Mouse (Mus musculus): ENCODE data around the gene Rps7. TPM values are rescaled to one million over a fixed set of nuclear protein-coding genes. Genes with fewer than 3 reads are reported as not detected.

The Rps7 gene
- polyA plus RNA-seq (2015; fragmentation: Nextera tagmentation; extraction: Ambion mirVana): 949 and 1,081 TPM in 2 replicates

GRCm38 (mm10) chr12:28635535-28636476 is at the start of gene Rps7:
Rps7 (minus strand) TSS chr12:28635953.
- Histone ChIP-seq H3K27ac (peak within 1 kb of the TSS; percentile 86), H3K27me3 (ENCODE audit: insufficient read depth, low read length) (no peaks in the 10 kb centered on the region), H3K4me2 (ENCODE audit: low read length) (peak within 1 kb of the TSS; percentile 76), H3K9me3 (replicated peaks; ENCODE audit: low read length) (no peaks in the 10 kb centered on the region), H3K4me1 (replicated peaks; ENCODE audit: insufficient read depth, low read length) (peaks cover 5% of the 10 kb centered on the region; the same call in 1 of the 2 replicates), H3K9ac (ENCODE audit: low read depth, low read length) (peak within 1 kb of the TSS; percentile 98), H3K4me3 (replicated peaks; ENCODE audit: low read depth, low read length) (peak within 1 kb of the TSS; percentile 94), H3K36me3 (ENCODE audit: insufficient read depth, low read length) (peaks cover 21% of the 10 kb centered on the region)
- no peak for TF ChIP-seq CTCF (IDR thresholded peaks at IDR 0.05; ENCODE audit: low read depth)
- ATAC-seq (replicated peaks; ENCODE audit: low FRiP score, low read depth) (peak; percentile 97), DNase-seq (ENCODE audit: low spot score) (peak; percentile 97)
- 5% methylated on average over 69 of the region's 69 CpGs for WGBS

- WGBS: 86% methylated on average over 1 of the region's 1 CpGs
These were observed 48.9 kb upstream of the Rps7 start for GRCm38 (mm10) chr12:28684674-28685073.

DNA sequence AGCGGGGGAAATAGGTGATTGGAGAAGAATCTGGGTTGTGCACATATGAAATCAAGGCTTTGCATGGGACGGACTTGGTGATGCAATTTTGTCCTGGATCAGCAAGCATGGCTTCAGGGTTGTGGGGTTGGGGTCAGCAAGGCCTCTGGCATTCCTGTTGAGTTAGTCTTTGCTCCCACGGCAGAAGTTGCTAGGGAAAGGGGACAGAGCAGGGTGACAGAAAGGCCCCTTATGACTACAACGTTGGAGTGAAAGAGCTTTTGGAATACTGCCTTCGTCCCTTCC is 40.1 kb upstream of the Rps7 start:
- DNase-seq (ENCODE audit: low spot score) (peak; percentile 30), ATAC-seq (replicated peaks; ENCODE audit: low FRiP score, low read depth) (no peak)
- WGBS: 57% methylated on average over 5 of the region's 5 CpGs
- no peaks in the 10 kb centered on the region for H3K9me3 ChIP-seq (replicated peaks; ENCODE audit: low read length)
- H3K27ac ChIP-seq: peak overlapping the region; percentile 93
- H3K4me3 ChIP-seq (replicated peaks; ENCODE audit: low read depth, low read length): peak overlapping the region; percentile 64
- no peak for TF ChIP-seq CTCF (IDR thresholded peaks at IDR 0.05; ENCODE audit: low read depth)
- H3K27me3 ChIP-seq (ENCODE audit: insufficient read depth, low read length): no peaks in the 10 kb centered on the region
- peak overlapping the region; percentile 66 for H3K4me2 ChIP-seq (ENCODE audit: low read length)
- peaks cover 8% of the 10 kb centered on the region; the same call in 1 of the 2 replicates for H3K36me3 ChIP-seq (ENCODE audit: insufficient read depth, low read length)
- H3K9ac ChIP-seq (ENCODE audit: low read depth, low read length): peak overlapping the region; percentile 62; the same call in 1 of the 2 replicates
- H3K4me1 ChIP-seq (replicated peaks; ENCODE audit: insufficient read depth, low read length): peaks cover 8% of the 10 kb centered on the region

More at GRCm38 (mm10) chr12:28684674-28685073, 48.9 kb upstream of the Rps7 start:
- DNase-seq (ENCODE audit: low spot score) (no peak), ATAC-seq (replicated peaks; ENCODE audit: low FRiP score, low read depth) (no peak)
- H3K4me3 ChIP-seq (replicated peaks; ENCODE audit: low read depth, low read length): no peak overlapping the region
- peaks cover 3% of the 10 kb centered on the region; the same call in 1 of the 2 replicates for H3K36me3 ChIP-seq (ENCODE audit: insufficient read depth, low read length)
- no peaks in the 10 kb centered on the region for H3K9me3 ChIP-seq (replicated peaks; ENCODE audit: low read length)
- no peaks in the 10 kb centered on the region for H3K27me3 ChIP-seq (ENCODE audit: insufficient read depth, low read length)
- no peaks in the 10 kb centered on the region for H3K4me1 ChIP-seq (replicated peaks; ENCODE audit: insufficient read depth, low read length)
- no peak overlapping the region for H3K4me2 ChIP-seq (ENCODE audit: low read length)
- no peak for TF ChIP-seq CTCF (IDR thresholded peaks at IDR 0.05; ENCODE audit: low read depth)
- no peak overlapping the region for H3K9ac ChIP-seq (ENCODE audit: low read depth, low read length)
- H3K27ac ChIP-seq: no peak overlapping the region

DNA sequence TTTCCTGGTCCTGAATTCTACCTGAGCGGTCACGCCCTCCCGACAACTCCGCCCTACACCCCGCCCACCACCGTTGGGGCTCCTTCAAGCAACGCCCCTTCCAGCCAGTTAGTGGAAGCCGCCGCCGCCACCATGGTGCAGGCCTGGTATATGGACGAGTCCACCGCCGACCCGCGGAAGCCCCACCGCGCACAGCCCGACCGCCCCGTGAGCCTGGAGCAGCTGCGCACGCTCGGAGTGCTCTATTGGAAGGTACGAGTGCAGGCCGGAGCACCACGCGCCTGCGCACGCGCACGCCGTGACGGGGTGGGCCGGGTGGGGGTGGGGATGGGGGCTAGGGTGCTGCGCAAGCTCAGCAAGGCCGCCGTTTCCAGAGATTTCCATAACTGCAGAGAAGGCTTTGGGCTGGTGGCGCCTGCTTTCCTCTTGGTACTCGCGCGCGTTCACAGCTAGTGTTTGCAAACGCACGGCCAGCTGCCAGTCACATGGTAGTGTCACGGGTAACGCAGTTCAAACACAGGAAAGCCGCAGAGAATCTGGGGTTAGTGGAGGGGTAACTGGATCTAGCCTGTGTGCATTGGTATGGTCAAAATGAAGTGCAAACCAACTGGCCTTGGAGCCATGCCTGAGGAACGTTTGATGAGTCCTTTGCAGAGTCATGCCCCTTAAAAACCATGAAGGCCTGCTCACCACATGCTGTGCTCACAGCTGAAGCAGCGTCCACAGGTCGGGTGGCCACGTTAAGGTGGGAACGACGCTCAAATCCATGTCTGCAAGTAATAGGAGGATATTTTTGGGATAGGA is 39.6 kb upstream of the Rps7 start, which contains the start of gene Adi1:
Gene Adi1 (plus strand): TSS at position 111 of the 804 bp plus-strand sequence.
- Histone ChIP-seq H3K27me3 (ENCODE audit: insufficient read depth, low read length) (no peaks in the 10 kb centered on the region), H3K9ac (ENCODE audit: low read depth, low read length) (peak within 1 kb of the TSS; percentile 62), H3K36me3 (ENCODE audit: insufficient read depth, low read length) (peaks cover 8% of the 10 kb centered on the region; the same call in 1 of the 2 replicates), H3K9me3 (replicated peaks; ENCODE audit: low read length) (no peaks in the 10 kb centered on the region), H3K4me1 (replicated peaks; ENCODE audit: insufficient read depth, low read length) (peaks cover 8% of the 10 kb centered on the region), H3K27ac (peak within 1 kb of the TSS; percentile 93), H3K4me2 (ENCODE audit: low read length) (peak within 1 kb of the TSS; percentile 66), H3K4me3 (replicated peaks; ENCODE audit: low read depth, low read length) (peak within 1 kb of the TSS; percentile 64)
- ATAC-seq (replicated peaks; ENCODE audit: low FRiP score, low read depth) (peak; percentile 94), DNase-seq (ENCODE audit: low spot score) (peak; percentile 88)
- 2% methylated on average over 53 of the region's 53 CpGs for WGBS
- TF ChIP-seq CTCF (IDR thresholded peaks at IDR 0.05; ENCODE audit: low read depth): no peak

GRCm38 (mm10) chr12:28674038-28674720 is 38.4 kb upstream of the Rps7 start:
- no peak overlapping the region for H3K9ac ChIP-seq (ENCODE audit: low read depth, low read length)

More at GRCm38 (mm10) chr12:28674038-28674720, 38.4 kb upstream of the Rps7 start:
- ATAC-seq (replicated peaks; ENCODE audit: low FRiP score, low read depth) (no peak), DNase-seq (ENCODE audit: low spot score) (no peak)
- H3K4me2 ChIP-seq (ENCODE audit: low read length): peak overlapping the region; percentile 66
- TF ChIP-seq CTCF (IDR thresholded peaks at IDR 0.05; ENCODE audit: low read depth): peak; percentile 33; the same call in 1 of the 2 replicates
- WGBS: 88% methylated on average over 10 of the region's 10 CpGs
- H3K9me3 ChIP-seq (replicated peaks; ENCODE audit: low read length): no peaks in the 10 kb centered on the region
- peaks cover 4% of the 10 kb centered on the region; the same call in 1 of the 2 replicates for H3K36me3 ChIP-seq (ENCODE audit: insufficient read depth, low read length)
- H3K4me1 ChIP-seq (replicated peaks; ENCODE audit: insufficient read depth, low read length): peaks cover 8% of the 10 kb centered on the region
- H3K4me3 ChIP-seq (replicated peaks; ENCODE audit: low read depth, low read length): peak overlapping the region; percentile 64; the same call in 1 of the 2 replicates
- no peaks in the 10 kb centered on the region for H3K27me3 ChIP-seq (ENCODE audit: insufficient read depth, low read length)
- H3K27ac ChIP-seq: 0 out of 2 replicates have a peak overlapping the region, but pooled peaks have one; percentile 93

Data from kidney, postnatal 0 days (tissue).